Mouse (Mus musculus) forebrain, embryonic 14.5 days (tissue): ENCODE measurements around the gene Magea3. TPM values are rescaled to one million over a fixed set of nuclear protein-coding genes. Genes with fewer than 3 reads are reported as not detected.
"Not testable (repeated sequence)": the region's sequence is repeated elsewhere in the genome, so short reads cannot be mapped to it uniquely, and the experiment has no call there.

Experiments used
- ATAC-seq: fragments of 200-750 bp; cut with Nextera tagmentation; 2 replicates; pipeline ENCODE4 v1.8.0; 2017; ENCODE audit warnings: mild to moderate bottlenecking, moderate library complexity
- DNase-seq: peaks from one replicate; pipeline ENCODE4 v3.0.0-alpha.2; 2015; ENCODE audit warnings: low spot score
- H3K27ac ChIP-seq: fragments of 300-500 bp; sonication (generic); 2 replicates; pipeline ENCODE4 v1.5.1; 2014; ENCODE audit warnings: low read depth, mild to moderate bottlenecking, control low read depth, low read length, moderate library complexity
- H3K27me3 ChIP-seq: fragments of 300-500 bp; sonication (generic); replicated peaks from 2 replicates; pipeline ENCODE4 v1.6.1; 2014; ENCODE audit warnings: low read length, control low read depth, mixed read lengths; ENCODE audit not compliant: control insufficient read depth, insufficient read depth
- H3K36me3 ChIP-seq: fragments of 300-500 bp; sonication (generic); 2 replicates; pipeline ENCODE4 v1.6.1; 2014; ENCODE audit warnings: low read length, control low read depth; ENCODE audit not compliant: control insufficient read depth, insufficient read depth
- H3K4me1 ChIP-seq: fragments of 300-500 bp; sonication (generic); 2 replicates; pipeline ENCODE4 v1.6.1; 2014; ENCODE audit warnings: antibody characterized with exemption, low read length, control low read depth; ENCODE audit not compliant: control insufficient read depth, insufficient read depth
- H3K4me2 ChIP-seq: fragments of 300-500 bp; sonication (generic); 2 replicates; pipeline ENCODE4 v1.6.1; 2014; ENCODE audit warnings: mild to moderate bottlenecking, control low read depth, low read length
- H3K4me3 ChIP-seq: fragments of 300-500 bp; sonication (generic); 2 replicates; pipeline ENCODE4 v1.5.1; 2014; ENCODE audit warnings: low read depth, low read length, control low read depth
- H3K9ac ChIP-seq: fragments of 300-500 bp; sonication (generic); 2 replicates; pipeline ENCODE4 v1.6.1; 2014; ENCODE audit warnings: mild to moderate bottlenecking, low read length, control low read depth, moderate library complexity
- H3K9me3 ChIP-seq: fragments of 300-500 bp; sonication (generic); replicated peaks from 2 replicates; pipeline ENCODE4 v1.6.1; 2016; ENCODE audit warnings: low read length, control low read depth, mixed read lengths; ENCODE audit not compliant: control insufficient read depth
- WGBS: fragments of 180-500 bp; shearing (Covaris S2); extraction: QIAGEN DNeasy Blood & Tissue Kit; methylation state at CpG from one replicate; pipeline ENCODE4 v1.1.7; 2014; 5-methylcytosine and 5-hydroxymethylcytosine counted together
- polyA plus RNA-seq: library from polyadenylated mRNA; unstranded; fragments of >200 nt; fragmentation: Nextera tagmentation; extraction: Ambion mirVana; gene quantifications from 2 replicates; pipeline ENCODE4 v1.2.1, GENCODE M21; 2014

Magea3 gene
- polyA plus RNA-seq = not detected in 2 replicates

DNA sequence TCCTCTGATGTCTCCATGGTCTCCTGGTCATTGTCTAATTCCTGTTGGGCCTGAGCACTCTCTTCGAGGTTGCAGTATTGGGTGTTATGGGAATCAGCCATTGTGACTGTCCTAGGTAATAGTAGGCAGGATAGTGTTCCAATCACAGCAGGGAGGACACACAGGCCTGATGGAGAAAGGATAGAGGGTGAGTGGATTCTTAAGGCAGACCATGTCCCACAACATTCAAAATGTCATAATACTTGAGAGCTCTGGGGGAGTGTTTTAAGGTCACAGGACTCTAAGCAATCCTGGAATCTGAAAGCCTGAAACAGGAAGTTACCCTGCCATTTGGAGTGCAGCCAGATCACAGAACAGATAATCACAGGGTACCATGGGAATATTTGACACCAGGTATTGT, at the start of gene Magea3:
Gene Magea3 (minus strand): TSS at position 101 of the 400 bp plus-strand sequence.
- not testable (repeated sequence) for H3K9me3 ChIP-seq, H3K4me3 ChIP-seq, H3K4me1 ChIP-seq, ATAC-seq, H3K27ac ChIP-seq, DNase-seq, H3K36me3 ChIP-seq, H3K27me3 ChIP-seq, H3K9ac ChIP-seq, H3K4me2 ChIP-seq
- WGBS = 64% methylated on average over 1 of the region's 1 CpGs

DNA sequence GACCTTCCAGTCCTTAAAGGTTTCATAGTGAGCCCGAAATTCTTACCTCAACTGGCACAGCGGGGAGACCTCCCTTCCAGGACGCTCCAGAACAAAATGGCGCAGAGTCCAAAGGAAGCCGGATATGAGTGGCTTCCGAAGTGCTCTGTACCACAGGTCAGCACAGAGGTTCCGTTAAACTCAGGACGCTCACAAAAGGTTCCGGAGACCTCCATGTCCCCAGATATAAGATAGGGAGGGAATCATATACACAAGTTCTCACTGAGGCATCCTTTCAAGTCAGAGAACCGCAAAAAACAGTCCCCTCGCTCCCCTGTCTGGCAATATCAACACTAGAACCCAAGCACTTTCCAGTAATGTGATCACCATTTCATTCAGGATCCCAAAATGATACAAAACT, 46.4 kb upstream of the Magea3 start, which contains the start of gene Magea8:
Gene Magea8 (minus strand): TSS at position 101 of the 400 bp plus-strand sequence.
- not testable (repeated sequence) for ATAC-seq, H3K4me3 ChIP-seq, H3K27me3 ChIP-seq, H3K4me1 ChIP-seq, DNase-seq, H3K9me3 ChIP-seq, H3K4me2 ChIP-seq, H3K9ac ChIP-seq, H3K27ac ChIP-seq, H3K36me3 ChIP-seq
- WGBS = 89% methylated on average over 11 of the region's 11 CpGs

DNA sequence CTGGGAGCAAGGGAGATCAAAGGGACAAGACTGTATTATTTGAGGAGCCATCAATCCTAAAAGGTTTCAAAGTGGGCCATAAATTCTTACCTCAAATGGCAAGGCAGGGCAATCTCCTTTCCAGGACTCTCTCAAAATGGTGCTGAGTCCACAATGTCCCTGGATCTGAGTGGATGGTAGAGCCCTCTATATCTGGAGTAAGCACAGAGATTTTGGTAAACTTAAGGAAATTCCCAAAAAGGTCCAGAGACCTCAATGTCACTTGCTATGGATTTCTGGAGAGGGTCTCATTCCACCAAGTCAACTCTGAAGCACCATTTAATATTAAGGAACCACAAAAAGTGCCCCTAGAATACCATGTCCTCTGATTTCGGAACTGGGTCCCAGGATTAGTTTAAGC, 13.4 kb downstream of the Magea3 start, which contains the start of gene Magea6:
Gene Magea6 (minus strand): TSS at position 101 of the 400 bp plus-strand sequence.
- H3K9ac ChIP-seq, H3K27ac ChIP-seq, H3K27me3 ChIP-seq, DNase-seq, H3K36me3 ChIP-seq, H3K4me3 ChIP-seq, ATAC-seq, H3K9me3 ChIP-seq, H3K4me1 ChIP-seq, H3K4me2 ChIP-seq: not testable (repeated sequence)
- WGBS = 52% methylated on average over 1 of the region's 1 CpGs

Other genes starting within 250 kb of the Magea3 start
- not detected in 2 replicates for gene Cldn34b1, start 59.2 kb downstream of the Magea3 start, polyA plus RNA-seq
- gene Magea6, start 13.5 kb downstream of the Magea3 start, polyA plus RNA-seq = not detected in 2 replicates
- not detected in 2 replicates for gene Magea8, start 46.3 kb upstream of the Magea3 start, polyA plus RNA-seq
- gene Magea5, start 113.6 kb upstream of the Magea3 start, polyA plus RNA-seq = not detected in 2 replicates
- not detected in 2 replicates for gene Magea1, start 140.3 kb upstream of the Magea3 start, polyA plus RNA-seq
- gene Magea2, start 144.2 kb upstream of the Magea3 start, polyA plus RNA-seq = not detected in 2 replicates
- gene Cldn34b2, start 178.9 kb upstream of the Magea3 start, polyA plus RNA-seq = not detected in 2 replicates